Mouse (Mus musculus) liver, adult 2 months (tissue): ENCODE measurements around the gene Cngb1.

Experiments
- CTCF ChIP-seq: fragments of 200-500 bp; IDR thresholded peaks from 2 replicates; pipeline ENCODE4 v1.5.1; 2011; ENCODE audit warnings: low read depth, low read length, control low read depth
- POLR2A ChIP-seq: fragments of 200-500 bp; IDR thresholded peaks from 2 replicates; pipeline ENCODE4 v1.6.1; 2011; ENCODE audit warnings: low read length, control low read depth; ENCODE audit not compliant: insufficient read depth; ENCODE audit errors: extremely low read depth

- no peak for TF ChIP-seq POLR2A
- no peak for TF ChIP-seq CTCF
These were observed 104.3 kb downstream of the Cngb1 start for GRCm38 (mm10) chr8:95202056-95202570.
